Mouse (Mus musculus) liver, adult 2 months (tissue): ENCODE data around the gene Smad1. TPM values are rescaled to one million over a fixed set of nuclear protein-coding genes. Genes with fewer than 3 reads are reported as not detected.
A peak's percentile ranks its signal among the peaks of the same experiment; 100 is the strongest.

ENCODE experiments used
- DNase-seq: peaks from one replicate; pipeline ENCODE4 v3.0.0-alpha.2; 2011; ENCODE audit warnings: low read depth, low spot score; ENCODE audit errors: extremely low read depth
- H3K27ac ChIP-seq: fragments of 200-500 bp; replicated peaks from 2 replicates; pipeline ENCODE4 v1.5.1; 2012; ENCODE audit warnings: low read depth, mild to moderate bottlenecking, control low read depth, inconsistent platforms, low read length; ENCODE audit not compliant: insufficient read depth
- H3K27me3 ChIP-seq: fragments of 200-500 bp; 2 replicates; pipeline ENCODE4 v1.6.1; 2012; ENCODE audit warnings: mild to moderate bottlenecking, moderate library complexity, low read length, inconsistent platforms; ENCODE audit not compliant: control insufficient read depth, insufficient read depth
- H3K36me3 ChIP-seq: fragments of 200-500 bp; 2 replicates; pipeline ENCODE4 v1.6.1; 2012; ENCODE audit warnings: low read length, inconsistent platforms; ENCODE audit not compliant: control insufficient read depth, insufficient read depth
- H3K4me1 ChIP-seq: fragments of 200-500 bp; 2 replicates; pipeline ENCODE4 v1.6.1; 2011; ENCODE audit warnings: low read length; ENCODE audit not compliant: control insufficient read depth, insufficient read depth
- H3K4me3 ChIP-seq: fragments of 200-500 bp; 2 replicates; pipeline ENCODE4 v1.5.1; 2011; ENCODE audit warnings: low read depth, mild to moderate bottlenecking, control low read depth, low read length, moderate library complexity; ENCODE audit not compliant: insufficient read depth
- H3K79me2 ChIP-seq: fragments of 200-500 bp; 2 replicates; pipeline ENCODE4 v1.6.1; 2012; ENCODE audit warnings: inconsistent platforms, mild to moderate bottlenecking, low read length, moderate library complexity; ENCODE audit not compliant: control insufficient read depth, insufficient read depth
- H3K9ac ChIP-seq: fragments of 200-500 bp; 2 replicates; pipeline ENCODE4 v1.6.1; 2012; ENCODE audit warnings: low read depth, mild to moderate bottlenecking, control low read depth, inconsistent platforms, low read length
- CTCF ChIP-seq: fragments of 200-500 bp; IDR thresholded peaks from 2 replicates; pipeline ENCODE4 v1.5.1; 2011; ENCODE audit warnings: low read depth, low read length, control low read depth
- POLR2A ChIP-seq: fragments of 200-500 bp; IDR thresholded peaks from 2 replicates; pipeline ENCODE4 v1.6.1; 2011; ENCODE audit warnings: low read length, control low read depth; ENCODE audit not compliant: insufficient read depth; ENCODE audit errors: extremely low read depth
- WGBS: fragments of 180-500 bp; shearing (Covaris S2); methylation state at CpG from one replicate; pipeline ENCODE4 v1.1.7; 2018; 5-methylcytosine and 5-hydroxymethylcytosine counted together
- polyA plus RNA-seq: library from polyadenylated mRNA; depleted of rRNA; stranded (reverse); fragments of >200 nt; gene quantifications from 2 replicates; pipeline ENCODE4 v1.2.3, GENCODE M21; 2012
- total RNA-seq: library from RNA; depleted of rRNA; stranded (reverse); fragments of >200 nt; gene quantifications from 2 replicates; pipeline ENCODE4 v1.2.3, GENCODE M21; 2014

Gene Smad1
- total and polyA plus RNA-seq, 2 experiments = 10.8 to 25.5 TPM

GRCm38 (mm10) chr8:79386831-79387230 is 12.5 kb downstream of the Smad1 start:
- H3K4me3 ChIP-seq = no peak overlapping the region
- H3K36me3 ChIP-seq = no peaks in the 10 kb centered on the region
- H3K4me1 ChIP-seq = peaks cover 15% of the 10 kb centered on the region
- TF ChIP-seq POLR2A (no peak), CTCF (no peak)
- H3K27me3 ChIP-seq = no peaks in the 10 kb centered on the region
- 96% methylated on average over 5 of the region's 5 CpGs for WGBS
- no peak overlapping the region for H3K27ac ChIP-seq
- DNase-seq = no peak
- H3K9ac ChIP-seq = no peak overlapping the region
- peaks cover 54% of the 10 kb centered on the region for H3K79me2 ChIP-seq

- Histone ChIP-seq H3K4me3 (no peak overlapping the region), H3K9ac (no peak overlapping the region), H3K4me1 (peaks cover 15% of the 10 kb centered on the region), H3K27me3 (no peaks in the 10 kb centered on the region), H3K79me2 (peaks cover 54% of the 10 kb centered on the region), H3K27ac (no peak overlapping the region), H3K36me3 (no peaks in the 10 kb centered on the region)
- TF ChIP-seq CTCF (peak; percentile 31; the same call in 1 of the 2 replicates), POLR2A (no peak)
- DNase-seq = no peak
- WGBS = 83% methylated on average over 6 of the region's 6 CpGs
Measured at GRCm38 (mm10) chr8:79386358-79386757, 13.0 kb downstream of the Smad1 start.

- no peaks in the 10 kb centered on the region for H3K36me3 ChIP-seq
- H3K27me3 ChIP-seq = no peaks in the 10 kb centered on the region
- no peak for DNase-seq
- H3K4me1 ChIP-seq = peaks cover 17% of the 10 kb centered on the region
- no peak overlapping the region for H3K4me3 ChIP-seq
- 40% methylated on average over 25 of the region's 25 CpGs for WGBS
- TF ChIP-seq CTCF (no peak), POLR2A (no peak)
- peaks cover 50% of the 10 kb centered on the region; the same call in 1 of the 2 replicates for H3K79me2 ChIP-seq
- no peak overlapping the region for H3K27ac ChIP-seq
- H3K9ac ChIP-seq = 0 out of 2 replicates have a peak overlapping the region, but pooled peaks have one; percentile 15
Measured at GRCm38 (mm10) chr8:79384276-79385271, 14.7 kb downstream of the Smad1 start.

- Histone ChIP-seq H3K36me3 (no peaks in the 10 kb centered on the region), H3K9ac (peak overlapping the region; percentile 20; the same call in 1 of the 2 replicates), H3K4me3 (no peak overlapping the region), H3K27ac (peak overlapping the region; percentile 10), H3K79me2 (peaks cover 38% of the 10 kb centered on the region; the same call in 1 of the 2 replicates), H3K27me3 (no peaks in the 10 kb centered on the region), H3K4me1 (peaks cover 17% of the 10 kb centered on the region)
- WGBS = 16% methylated on average over 8 of the region's 8 CpGs
- no peak for TF ChIP-seq POLR2A
- TF ChIP-seq CTCF = no peak
- DNase-seq = peak; percentile 76
Measured at GRCm38 (mm10) chr8:79382857-79383262, 16.5 kb downstream of the Smad1 start.

GRCm38 (mm10) chr8:79381771-79382170 is 17.5 kb downstream of the Smad1 start:
- H3K9ac ChIP-seq = no peak overlapping the region
- H3K27me3 ChIP-seq = no peaks in the 10 kb centered on the region
- H3K4me3 ChIP-seq = no peak overlapping the region
- DNase-seq = no peak
- TF ChIP-seq CTCF (no peak), POLR2A (no peak)
- H3K27ac ChIP-seq = no peak overlapping the region
- no peaks in the 10 kb centered on the region for H3K36me3 ChIP-seq
- peaks cover 19% of the 10 kb centered on the region for H3K4me1 ChIP-seq
- H3K79me2 ChIP-seq = peaks cover 40% of the 10 kb centered on the region; the same call in 1 of the 2 replicates
- 92% methylated on average over 6 of the region's 6 CpGs for WGBS
